Mouse (Mus musculus): ENCODE measurements around the gene Ubxn11.

Ubxn11 gene

GRCm38 (mm10) chr4:134080674-134081073 lies 21.7 kb upstream of the Ubxn11 start:
- TF ChIP-seq GATA4 (IDR thresholded peaks at IDR 0.05; ENCODE audit: insufficient replicate concordance, low read length) = no peak

GRCm38 (mm10) chr4:134081730-134082386 lies 20.5 kb upstream of the Ubxn11 start:
- no peak for TF ChIP-seq GATA4 (IDR thresholded peaks at IDR 0.05; ENCODE audit: insufficient replicate concordance, low read length)

- TF ChIP-seq GATA4 (IDR thresholded peaks at IDR 0.05; ENCODE audit: insufficient replicate concordance, low read length) = no peak
Measured at GRCm38 (mm10) chr4:134082460-134082859, 19.9 kb upstream of the Ubxn11 start.

GRCm38 (mm10) chr4:134084999-134085398 lies 17.4 kb upstream of the Ubxn11 start:
- TF ChIP-seq GATA4 (IDR thresholded peaks at IDR 0.05; ENCODE audit: insufficient replicate concordance, low read length) = no peak

- no peak for TF ChIP-seq GATA4 (IDR thresholded peaks at IDR 0.05; ENCODE audit: insufficient replicate concordance, low read length)
Measured at GRCm38 (mm10) chr4:134087412-134087811, 15.0 kb upstream of the Ubxn11 start.

GRCm38 (mm10) chr4:134089029-134089428 lies 13.3 kb upstream of the Ubxn11 start:
- no peak for TF ChIP-seq GATA4 (IDR thresholded peaks at IDR 0.05; ENCODE audit: insufficient replicate concordance, low read length)

GRCm38 (mm10) chr4:134090521-134091224 lies 11.7 kb upstream of the Ubxn11 start:
- no peak for TF ChIP-seq GATA4 (IDR thresholded peaks at IDR 0.05; ENCODE audit: insufficient replicate concordance, low read length)

- no peak for TF ChIP-seq GATA4 (IDR thresholded peaks at IDR 0.05; ENCODE audit: insufficient replicate concordance, low read length)
Measured at GRCm38 (mm10) chr4:134091225-134091529, 11.2 kb upstream of the Ubxn11 start.

GRCm38 (mm10) chr4:134092382-134093288 lies 9.7 kb upstream of the Ubxn11 start:
- TF ChIP-seq GATA4 (IDR thresholded peaks at IDR 0.05; ENCODE audit: insufficient replicate concordance, low read length) = no peak

- TF ChIP-seq GATA4 (IDR thresholded peaks at IDR 0.05; ENCODE audit: insufficient replicate concordance, low read length) = no peak
Measured at GRCm38 (mm10) chr4:134094004-134094564, 8.3 kb upstream of the Ubxn11 start.

GRCm38 (mm10) chr4:134094923-134095547 lies 7.3 kb upstream of the Ubxn11 start, which contains the start of gene Cd52:
Gene Cd52 (minus strand): TSS chr4:134095082.
- no peak for TF ChIP-seq GATA4 (IDR thresholded peaks at IDR 0.05; ENCODE audit: insufficient replicate concordance, low read length)

GRCm38 (mm10) chr4:134096120-134096519 lies 6.2 kb upstream of the Ubxn11 start:
- TF ChIP-seq GATA4 (IDR thresholded peaks at IDR 0.05; ENCODE audit: insufficient replicate concordance, low read length) = no peak

GRCm38 (mm10) chr4:134097015-134097608 lies 5.3 kb upstream of the Ubxn11 start:
- TF ChIP-seq GATA4 (IDR thresholded peaks at IDR 0.05; ENCODE audit: insufficient replicate concordance, low read length) = no peak

GRCm38 (mm10) chr4:134098628-134099027 lies 3.7 kb upstream of the Ubxn11 start:
- TF ChIP-seq GATA4 (IDR thresholded peaks at IDR 0.05; ENCODE audit: insufficient replicate concordance, low read length) = no peak

- TF ChIP-seq GATA4 (IDR thresholded peaks at IDR 0.05; ENCODE audit: insufficient replicate concordance, low read length) = no peak
Measured at GRCm38 (mm10) chr4:134100245-134100644, 2.1 kb upstream of the Ubxn11 start.
